ENCODE assay signal across 20 mouse cellular contexts in genomic region chr4:140711360-140711759, GRCm38 (mm10). TPM values are rescaled to one million over a fixed set of nuclear protein-coding genes. Genes with fewer than 3 reads are reported as not detected.
DNase-seq lines count a peak whose midpoint lies in the region; ATAC-seq lines count a peak whose summit lies in the region.
"Had no signal": no experiment of that assay in that cellular context is flagged by ENCODE, and none has a peak within 500 bp of the region (broad histone marks: within the 10 kb centered on the region; RNA-seq: fewer than 3 reads in every experiment).

No protein-coding gene starts in this region.

- 0 out of 2 replicates have a peak, but pooled peaks cover 6% of the 10 kb centered on the region for H3K4me1 ChIP-seq in hindbrain, embryonic 11.5 days (replicated peaks; ENCODE audit: control insufficient read depth, insufficient read depth, low read length)
- H3K4me1 ChIP-seq in hindbrain, embryonic 14.5 days (replicated peaks; ENCODE audit: control insufficient read depth, insufficient read depth, low read length): peaks cover 15% of the 10 kb centered on the region

- DNase-seq in gastrocnemius, adult 18-20 months (ENCODE audit: low spot score): peak; percentile 71
- no peak for DNase-seq in gastrocnemius, postnatal 4 days (ENCODE audit: low spot score in 2 of 2)
- no peak for DNase-seq in hindbrain, embryonic 11.5 days (ENCODE audit: low spot score)
- DNase-seq in hindbrain, embryonic 14.5 days (ENCODE audit: low spot score): no peak
- peak; percentile 69 for DNase-seq in MN1 (ENCODE audit: low spot score)
- DNase-seq in gastrocnemius, postnatal 10 days: peak; percentile 71
- DNase-seq in ovary, postnatal 10 days (ENCODE audit: low spot score): no peak
- DNase-seq: adrenal gland, postnatal 25 days; cerebellum, adult 9-11 months; forebrain, postnatal 0 days; retina, postnatal 1 day; spleen, adult 18-20 months had no signal

- H3K4me3 ChIP-seq in hindbrain, embryonic 11.5 days (ENCODE audit: low read depth, low read length): no peak overlapping the region
- H3K4me3 ChIP-seq in hindbrain, embryonic 14.5 days (replicated peaks; ENCODE audit: low read length): no peak overlapping the region
- H3K4me3 ChIP-seq: erythroblast, embryonic 14.5 days; megakaryocyte, embryonic 14.5 days; stomach, embryonic 15.5 days had no signal

- H3K9me3 ChIP-seq in hindbrain, embryonic 11.5 days (ENCODE audit: control insufficient read depth, low read length): no peaks in the 10 kb centered on the region
- no peaks in the 10 kb centered on the region for H3K9me3 ChIP-seq in hindbrain, embryonic 14.5 days (ENCODE audit: control insufficient read depth, low read length)
- H3K9me3 ChIP-seq: megakaryocyte, embryonic 14.5 days; stomach, embryonic 15.5 days had no signal

- H3K27me3 ChIP-seq in hindbrain, embryonic 11.5 days (ENCODE audit: control insufficient read depth, insufficient read depth, low read length): no peaks in the 10 kb centered on the region
- no peaks in the 10 kb centered on the region for H3K27me3 ChIP-seq in hindbrain, embryonic 14.5 days (ENCODE audit: control insufficient read depth, insufficient read depth, low read length)
- H3K27me3 ChIP-seq: megakaryocyte, embryonic 14.5 days; stomach, embryonic 15.5 days had no signal

- H3K4me2 ChIP-seq in hindbrain, embryonic 11.5 days (replicated peaks; ENCODE audit: low read depth, low read length): no peak overlapping the region
- H3K4me2 ChIP-seq in hindbrain, embryonic 14.5 days (replicated peaks): no peak overlapping the region
- H3K4me2 ChIP-seq: stomach, embryonic 15.5 days had no signal

- no peak overlapping the region for H3K9ac ChIP-seq in hindbrain, embryonic 11.5 days (ENCODE audit: low read depth, low read length)
- no peak overlapping the region for H3K9ac ChIP-seq in hindbrain, embryonic 14.5 days
- H3K9ac ChIP-seq: forebrain, postnatal 0 days; stomach, embryonic 15.5 days had no signal

- ATAC-seq in hindbrain, embryonic 11.5 days (ENCODE audit: low FRiP score): no peak
- no peak for ATAC-seq in hindbrain, embryonic 14.5 days (ENCODE audit: low FRiP score)
- no peak for ATAC-seq in activated CD4-positive, CD25-positive, alpha-beta regulatory T cell, adult 4 months
- ATAC-seq: forebrain, postnatal 0 days had no signal

- 91% methylated on average over 5 of the region's 5 CpGs for WGBS in hindbrain, embryonic 11.5 days
- WGBS in hindbrain, embryonic 14.5 days: 60% methylated on average over 5 of the region's 5 CpGs

- H3K36me3 ChIP-seq in hindbrain, embryonic 11.5 days (ENCODE audit: control insufficient read depth, insufficient read depth, low read length): peaks cover 38% of the 10 kb centered on the region
- H3K36me3 ChIP-seq in hindbrain, embryonic 14.5 days (replicated peaks; ENCODE audit: control insufficient read depth, insufficient read depth): peaks cover 85% of the 10 kb centered on the region

- H3K27ac ChIP-seq in hindbrain, embryonic 11.5 days (ENCODE audit: low read depth, low read length): 0 out of 2 replicates have a peak overlapping the region, but pooled peaks have one; percentile 1
- H3K27ac ChIP-seq in hindbrain, embryonic 14.5 days: no peak overlapping the region
- H3K27ac ChIP-seq: kidney, postnatal 0 days; stomach, embryonic 15.5 days had no signal

RNA-seq across cellular contexts. Expression of gene Rcc2, which starts 11.0 kb away (rescaled TPM):
- total RNA-seq in gastrocnemius, adult 18-20 months (2021): 1 to 10 TPM; 7.2 to 8.9 TPM
- 10 to 100 TPM; 43.3 to 44.1 TPM for total RNA-seq in gastrocnemius, postnatal 4 days (2021)
- polyA plus RNA-seq in hindbrain, embryonic 11.5 days (2014; fragmentation: Nextera tagmentation; extraction: Ambion mirVana): 44.3 and 59.6 TPM in 2 replicates
- 13.3 and 13.8 TPM in 2 replicates for polyA plus RNA-seq in hindbrain, embryonic 14.5 days (2014; fragmentation: Nextera tagmentation; extraction: Ambion mirVana)
- total RNA-seq in gastrocnemius, postnatal 10 days (2021): 10 to 100 TPM; 23.4 to 30.2 TPM
- polyA plus RNA-seq in activated CD4-positive, CD25-positive, alpha-beta regulatory T cell, adult 4 months (2017; shearing (Covaris generic)): 10 to 100 TPM; 17.6 to 22.8 TPM

RNA-seq across cellular contexts. Expression of gene Padi6, which starts 31.1 kb away (rescaled TPM):
- not detected for total RNA-seq in gastrocnemius, adult 18-20 months (2021)
- total RNA-seq in gastrocnemius, postnatal 4 days (2021): under 1 TPM in 1 of 2 experiments, not detected in 1; 0.10 TPM
- polyA plus RNA-seq in hindbrain, embryonic 11.5 days (2014; fragmentation: Nextera tagmentation; extraction: Ambion mirVana): 0.13 TPM in 1 of 2 replicates, not detected in the other
- not detected in 2 replicates for polyA plus RNA-seq in hindbrain, embryonic 14.5 days (2014; fragmentation: Nextera tagmentation; extraction: Ambion mirVana)
- not detected for total RNA-seq in gastrocnemius, postnatal 10 days (2021)
- polyA plus RNA-seq in activated CD4-positive, CD25-positive, alpha-beta regulatory T cell, adult 4 months (2017; shearing (Covaris generic)): not detected
- total RNA-seq: forebrain, postnatal 0 days; liver, adult 2 months had no signal
- polyA plus RNA-seq: C2C12; erythroblast, embryonic 14.5 days; liver, adult 2 months; lung, embryonic 16.5 days had no signal

RNA-seq across cellular contexts. Expression of gene Arhgef10l, which starts 45.5 kb away (rescaled TPM):
- total RNA-seq in gastrocnemius, adult 18-20 months (2021): 10 to 100 TPM; 53.2 to 68.6 TPM
- 10 to 100 TPM; 53.6 to 54.6 TPM for total RNA-seq in gastrocnemius, postnatal 4 days (2021)
- 13.8 and 14.5 TPM in 2 replicates for polyA plus RNA-seq in hindbrain, embryonic 11.5 days (2014; fragmentation: Nextera tagmentation; extraction: Ambion mirVana)
- polyA plus RNA-seq in hindbrain, embryonic 14.5 days (2014; fragmentation: Nextera tagmentation; extraction: Ambion mirVana): 19.6 and 21.9 TPM in 2 replicates
- 10 to 100 TPM; 50.3 to 53.7 TPM for total RNA-seq in gastrocnemius, postnatal 10 days (2021)
- polyA plus RNA-seq in activated CD4-positive, CD25-positive, alpha-beta regulatory T cell, adult 4 months (2017; shearing (Covaris generic)): not detected

Comparison
In these comparisons a context has a peak if more than half of its experiments do, and no peak if none do; other contexts are left out.
1. DNase-seq: peak in gastrocnemius, adult 18-20 months (single experiment), MN1 (single experiment) and gastrocnemius, postnatal 10 days (single experiment); none in gastrocnemius, postnatal 4 days (0 of 2), hindbrain, embryonic 11.5 days (single experiment), hindbrain, embryonic 14.5 days (single experiment) and ovary, postnatal 10 days (single experiment).